Comparison of ENCODE assay signal across 12 mouse cellular contexts in the genomic region with DNA sequence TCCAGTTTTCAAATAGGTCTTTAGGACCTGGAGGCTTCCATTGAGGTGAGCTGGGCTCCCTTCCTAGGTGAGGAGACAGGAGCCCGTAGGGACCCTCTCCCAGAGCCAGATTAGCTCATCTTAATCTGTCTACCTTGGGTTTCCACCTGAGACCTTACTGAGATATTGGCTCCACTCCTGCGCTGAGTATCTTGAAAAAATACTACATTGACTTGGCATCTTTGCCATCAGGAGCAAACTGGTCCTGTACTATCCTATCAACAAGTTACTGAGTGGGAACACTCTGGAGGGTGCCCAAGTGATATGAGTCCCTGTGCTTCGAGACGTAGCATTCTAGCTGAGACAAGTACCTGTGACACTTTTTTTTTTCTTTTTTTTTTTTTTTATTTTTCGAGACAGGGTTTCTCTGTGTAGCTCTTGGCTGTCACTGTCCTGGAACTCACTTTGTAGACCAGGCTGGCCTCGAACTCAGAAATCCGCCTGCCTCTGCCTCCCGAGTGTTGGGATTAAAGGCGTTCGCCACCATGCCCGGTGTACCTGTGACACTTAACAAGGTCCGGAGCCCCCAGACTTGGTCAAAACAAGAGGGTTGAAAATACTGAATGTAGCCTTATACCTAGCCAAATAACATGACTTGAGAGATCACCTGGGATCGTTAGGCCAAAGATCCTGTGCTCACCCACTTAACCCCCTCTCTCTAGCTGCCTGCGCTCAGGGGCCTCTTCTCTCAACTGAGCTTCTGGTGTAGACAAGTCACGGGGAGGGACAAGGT.
"Had no signal": no experiment of that assay in that cellular context is flagged by ENCODE, and none has a peak within 500 bp of the region (broad histone marks: within the 10 kb centered on the region; RNA-seq: fewer than 3 reads in every experiment).

No protein-coding gene starts in this region.

- DNase-seq: layer of hippocampus, adult 9-11 months; liver, embryonic 13.5 days; lung, adult 2 months; right cerebral cortex, postnatal 25 days; thymus, adult 18-20 months; thymus, postnatal 4 days had no signal

- H3K4me3 ChIP-seq: layer of hippocampus, adult 2 months; liver, embryonic 13.5 days; midbrain, embryonic 12.5 days; midbrain, embryonic 15.5 days; neural tube, embryonic 12.5 days had no signal

- H3K4me1 ChIP-seq: neural tube, embryonic 12.5 days had no signal

- H3K9me3 ChIP-seq: liver, embryonic 13.5 days; midbrain, embryonic 12.5 days; midbrain, embryonic 15.5 days; neural tube, embryonic 12.5 days had no signal

- H3K36me3 ChIP-seq: liver, embryonic 13.5 days; midbrain, embryonic 12.5 days; midbrain, embryonic 15.5 days; neural tube, embryonic 12.5 days had no signal

- H3K9ac ChIP-seq: liver, embryonic 13.5 days; midbrain, embryonic 12.5 days; midbrain, embryonic 15.5 days; neural tube, embryonic 12.5 days had no signal

- H3K27me3 ChIP-seq: midbrain, embryonic 15.5 days; neural tube, embryonic 12.5 days had no signal

- H3K27ac ChIP-seq: kidney, postnatal 0 days; liver, embryonic 13.5 days; macrophage; midbrain, embryonic 12.5 days; midbrain, embryonic 15.5 days; neural tube, embryonic 12.5 days had no signal
